Mouse (Mus musculus): ENCODE measurements around the gene Lpar5.
A peak's percentile ranks its signal among the peaks of the same experiment; 100 is the strongest.

Lpar5 gene

GRCm38 (mm10) chr6:125087937-125088336, 20.2 kb downstream of the Lpar5 start:
- no peak for DNase-seq (ENCODE audit: low spot score)

- DNase-seq (ENCODE audit: low spot score): no peak
These were observed 21.0 kb downstream of the Lpar5 start for GRCm38 (mm10) chr6:125088561-125089321.

- no peak for DNase-seq (ENCODE audit: low spot score)
These were observed 22.0 kb downstream of the Lpar5 start for GRCm38 (mm10) chr6:125089521-125090321.

- no peak for DNase-seq (ENCODE audit: low spot score)
These were observed 22.8 kb downstream of the Lpar5 start for GRCm38 (mm10) chr6:125090341-125091085.

GRCm38 (mm10) chr6:125092372-125092771, 24.7 kb downstream of the Lpar5 start:
- DNase-seq (ENCODE audit: low spot score): no peak

- no peak for DNase-seq (ENCODE audit: low spot score)
These were observed 27.1 kb downstream of the Lpar5 start for GRCm38 (mm10) chr6:125094843-125095242.

GRCm38 (mm10) chr6:125095391-125096278, 27.9 kb downstream of the Lpar5 start, which contains the start of gene Chd4:
Chd4 (plus strand) TSS chr6:125095981.
- DNase-seq (ENCODE audit: low spot score): peak; percentile 84

- DNase-seq (ENCODE audit: low spot score): no peak
These were observed 28.5 kb downstream of the Lpar5 start for GRCm38 (mm10) chr6:125096279-125096596.

- no peak for DNase-seq (ENCODE audit: low spot score)
These were observed 29.1 kb downstream of the Lpar5 start for GRCm38 (mm10) chr6:125096597-125097345.

GRCm38 (mm10) chr6:125097346-125097689, 29.6 kb downstream of the Lpar5 start:
- DNase-seq (ENCODE audit: low spot score): no peak

- no peak for DNase-seq (ENCODE audit: low spot score)
These were observed 30.2 kb downstream of the Lpar5 start for GRCm38 (mm10) chr6:125097951-125098350.

GRCm38 (mm10) chr6:125098513-125098912, 30.8 kb downstream of the Lpar5 start:
- DNase-seq (ENCODE audit: low spot score): no peak

- no peak for DNase-seq (ENCODE audit: low spot score)
These were observed 31.8 kb downstream of the Lpar5 start for GRCm38 (mm10) chr6:125099421-125099971.

- DNase-seq (ENCODE audit: low spot score): no peak
These were observed 33.7 kb downstream of the Lpar5 start for GRCm38 (mm10) chr6:125101444-125101843.

- no peak for DNase-seq (ENCODE audit: low spot score)
These were observed 36.5 kb downstream of the Lpar5 start for GRCm38 (mm10) chr6:125104223-125104622.

GRCm38 (mm10) chr6:125107705-125108104, 40.0 kb downstream of the Lpar5 start:
- DNase-seq (ENCODE audit: low spot score): no peak

GRCm38 (mm10) chr6:125109371-125109770, 41.7 kb downstream of the Lpar5 start:
- DNase-seq (ENCODE audit: low spot score): no peak

GRCm38 (mm10) chr6:125110927-125111326, 43.2 kb downstream of the Lpar5 start:
- DNase-seq (ENCODE audit: low spot score): no peak

- DNase-seq (ENCODE audit: low spot score): no peak
These were observed 44.8 kb downstream of the Lpar5 start for GRCm38 (mm10) chr6:125112553-125112952.

GRCm38 (mm10) chr6:125119387-125119786, 51.7 kb downstream of the Lpar5 start:
- no peak for DNase-seq (ENCODE audit: low spot score)

GRCm38 (mm10) chr6:125128724-125129123, 61.0 kb downstream of the Lpar5 start:
- no peak for DNase-seq (ENCODE audit: low spot score)
